Mouse (Mus musculus) embryonic facial prominence, embryonic 11.5 days (tissue): ENCODE data around the gene Cplx3. TPM values are rescaled to one million over a fixed set of nuclear protein-coding genes. Genes with fewer than 3 reads are reported as not detected.
A peak's percentile ranks its signal among the peaks of the same experiment; 100 is the strongest.

Experiments
- ATAC-seq: fragments of 200-750 bp; cut with Nextera tagmentation; replicated peaks from 2 replicates; pipeline ENCODE4 v1.8.0; 2017; ENCODE audit warnings: low read depth; ENCODE audit not compliant: insufficient number of reproducible peaks, low FRiP score, low TSS enrichment
- DNase-seq: peaks from one replicate; pipeline ENCODE4 v3.0.0-alpha.2; 2015; ENCODE audit warnings: low spot score
- H3K27ac ChIP-seq: fragments of 300-500 bp; sonication (generic); replicated peaks from 2 replicates; pipeline ENCODE4 v1.5.1; 2014; ENCODE audit warnings: mild to moderate bottlenecking, low read depth, low read length, control low read depth
- H3K27me3 ChIP-seq: fragments of 300-500 bp; sonication (generic); 2 replicates; pipeline ENCODE4 v1.6.1; 2014; ENCODE audit warnings: mild to moderate bottlenecking, low read length, moderate library complexity, mixed read lengths; ENCODE audit not compliant: control insufficient read depth, insufficient read depth
- H3K36me3 ChIP-seq: fragments of 300-500 bp; sonication (generic); replicated peaks from 2 replicates; pipeline ENCODE4 v1.6.1; 2014; ENCODE audit warnings: low read depth, mild to moderate bottlenecking, low read length, moderate library complexity, mixed read lengths; ENCODE audit not compliant: control insufficient read depth, insufficient read depth
- H3K4me1 ChIP-seq: fragments of 300-500 bp; sonication (generic); 2 replicates; pipeline ENCODE4 v1.6.1; 2014; ENCODE audit warnings: low read length, mixed read lengths; ENCODE audit not compliant: control insufficient read depth, insufficient read depth
- H3K4me2 ChIP-seq: fragments of 300-500 bp; sonication (generic); 2 replicates; pipeline ENCODE4 v1.6.1; 2014; ENCODE audit warnings: low read depth, mild to moderate bottlenecking, control low read depth, low read length, moderate library complexity
- H3K4me3 ChIP-seq: fragments of 300-500 bp; sonication (generic); 2 replicates; pipeline ENCODE4 v1.5.1; 2014; ENCODE audit warnings: low read depth, low read length, control low read depth
- H3K9ac ChIP-seq: fragments of 300-500 bp; sonication (generic); replicated peaks from 2 replicates; pipeline ENCODE4 v1.6.1; 2014; ENCODE audit warnings: mild to moderate bottlenecking, control low read depth, low read length
- H3K9me3 ChIP-seq: fragments of 300-500 bp; sonication (generic); replicated peaks from 2 replicates; pipeline ENCODE4 v1.6.1; 2016; ENCODE audit warnings: mild to moderate bottlenecking, low read length, inconsistent platforms, mixed read lengths; ENCODE audit not compliant: control insufficient read depth
- WGBS: fragments of 180-500 bp; shearing (Covaris S2); extraction: QIAGEN DNeasy Blood & Tissue Kit; methylation state at CpG from one replicate; pipeline ENCODE4 v1.1.7; 2014; 5-methylcytosine and 5-hydroxymethylcytosine counted together
- polyA plus RNA-seq: library from polyadenylated mRNA; unstranded; fragments of >200 nt; fragmentation: Nextera tagmentation; extraction: Ambion mirVana; gene quantifications from 2 replicates; pipeline ENCODE4 v1.2.1, GENCODE M21; 2014

Cplx3 gene
- polyA plus RNA-seq = 0.81 and 1.3 TPM in 2 replicates

DNA sequence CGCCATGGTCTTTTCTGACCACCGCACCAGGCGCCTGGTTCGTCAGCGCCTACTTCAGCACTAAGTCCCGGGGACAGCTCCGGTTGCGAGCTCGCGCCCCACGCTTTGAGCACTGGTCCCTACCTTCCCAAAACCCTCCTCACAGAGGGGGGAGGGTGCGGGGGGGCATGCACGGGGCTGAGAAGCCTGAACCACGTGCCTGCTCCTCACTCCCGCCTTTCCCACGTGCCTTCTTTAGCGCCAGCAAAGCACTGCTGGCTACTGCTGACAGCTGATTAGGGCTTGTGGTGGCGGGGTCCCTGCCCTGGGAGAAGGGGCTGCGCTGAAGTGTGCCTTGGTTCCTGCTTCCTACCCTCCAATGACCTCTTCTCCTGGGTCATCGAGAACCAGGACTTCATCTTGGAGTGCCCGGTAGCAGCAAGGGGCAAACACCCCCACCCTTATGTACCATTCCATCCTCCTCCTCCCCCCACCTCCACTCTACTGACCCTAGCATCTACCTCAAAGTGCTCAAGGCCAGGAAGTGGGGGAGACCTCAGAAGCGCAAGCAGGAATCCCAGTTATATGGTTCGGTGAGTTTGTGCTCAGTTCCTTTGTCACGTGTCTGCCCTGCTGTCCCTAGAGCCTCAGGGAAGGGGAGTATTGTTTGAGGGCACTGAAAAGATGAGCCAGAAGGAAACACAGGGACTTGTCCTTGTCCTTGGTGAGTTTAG lies at the start of gene Cplx3:
Gene Cplx3 (minus strand): TSS at position 143 of the 713 bp plus-strand sequence.
- Histone ChIP-seq H3K27ac (no peak within 1 kb of the TSS), H3K27me3 (no peaks in the 10 kb centered on the region), H3K36me3 (no peaks in the 10 kb centered on the region), H3K9me3 (no peaks in the 10 kb centered on the region), H3K9ac (no peak within 1 kb of the TSS), H3K4me3 (no peak within 1 kb of the TSS), H3K4me1 (peaks cover 3% of the 10 kb centered on the region; the same call in 1 of the 2 replicates), H3K4me2 (peak within 1 kb of the TSS; percentile 25)
- 8% methylated on average over 24 of the region's 24 CpGs for WGBS
- DNase-seq (peak; percentile 83), ATAC-seq (peak; percentile 70)

DNA sequence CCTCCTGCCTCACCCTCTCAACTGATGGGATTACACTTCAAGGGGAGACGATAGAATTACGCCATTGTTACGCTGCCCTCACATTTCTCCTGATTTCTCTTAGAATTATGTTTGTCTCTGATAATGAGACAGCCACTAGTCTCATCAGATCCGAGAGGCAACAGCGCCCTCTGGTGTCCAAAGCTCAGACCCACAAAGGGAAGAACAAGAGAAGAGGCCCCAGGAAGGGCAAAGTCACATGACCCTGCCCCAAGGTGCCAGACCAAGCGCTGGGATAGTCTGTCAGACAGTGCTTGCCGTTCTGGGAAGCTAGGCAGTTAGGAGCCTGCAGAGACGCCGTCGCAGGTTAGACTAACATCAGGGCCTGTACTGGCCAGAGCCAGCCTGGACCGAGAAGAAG lies 49.7 kb upstream of the Cplx3 start:
- Histone ChIP-seq H3K9ac (peak overlapping the region; percentile 22; the same call in 1 of the 2 replicates), H3K27me3 (peaks cover 5% of the 10 kb centered on the region; the same call in 1 of the 2 replicates), H3K9me3 (no peaks in the 10 kb centered on the region), H3K36me3 (no peaks in the 10 kb centered on the region), H3K4me1 (no peaks in the 10 kb centered on the region), H3K4me3 (no peak overlapping the region), H3K4me2 (peak overlapping the region; percentile 34; the same call in 1 of the 2 replicates), H3K27ac (no peak overlapping the region)
- ATAC-seq = peak; percentile 70
- peak; percentile 97 for DNase-seq
- 2% methylated on average over 11 of the region's 11 CpGs for WGBS

DNA sequence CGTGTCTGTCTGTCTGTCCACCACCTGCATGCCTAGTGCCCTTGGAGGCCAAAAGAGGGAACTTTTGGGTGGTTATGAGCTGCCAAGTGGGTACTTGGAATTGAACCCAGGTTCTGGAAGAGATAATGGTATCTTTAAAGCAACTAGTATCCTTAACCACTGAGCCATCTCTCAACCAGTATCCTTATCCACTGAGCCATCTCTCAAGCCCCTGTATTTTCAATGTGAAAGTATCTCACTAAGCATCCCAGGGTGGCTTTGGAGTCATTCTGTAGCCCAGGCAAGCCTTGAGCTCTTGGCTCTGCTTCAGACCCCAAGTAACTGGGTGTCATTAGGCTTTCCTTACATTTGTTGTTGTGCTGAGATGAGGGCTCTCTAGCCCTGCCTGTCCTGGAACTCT lies 48.9 kb upstream of the Cplx3 start:
- no peak overlapping the region for H3K9ac ChIP-seq
- 97% methylated on average over 1 of the region's 1 CpGs for WGBS
- DNase-seq (no peak), ATAC-seq (no peak)
- H3K9me3 ChIP-seq = no peaks in the 10 kb centered on the region
- no peak overlapping the region for H3K4me2 ChIP-seq
- no peak overlapping the region for H3K4me3 ChIP-seq
- H3K27me3 ChIP-seq = peaks cover 5% of the 10 kb centered on the region; the same call in 1 of the 2 replicates
- H3K27ac ChIP-seq = no peak overlapping the region
- no peaks in the 10 kb centered on the region for H3K4me1 ChIP-seq
- H3K36me3 ChIP-seq = no peaks in the 10 kb centered on the region

DNA sequence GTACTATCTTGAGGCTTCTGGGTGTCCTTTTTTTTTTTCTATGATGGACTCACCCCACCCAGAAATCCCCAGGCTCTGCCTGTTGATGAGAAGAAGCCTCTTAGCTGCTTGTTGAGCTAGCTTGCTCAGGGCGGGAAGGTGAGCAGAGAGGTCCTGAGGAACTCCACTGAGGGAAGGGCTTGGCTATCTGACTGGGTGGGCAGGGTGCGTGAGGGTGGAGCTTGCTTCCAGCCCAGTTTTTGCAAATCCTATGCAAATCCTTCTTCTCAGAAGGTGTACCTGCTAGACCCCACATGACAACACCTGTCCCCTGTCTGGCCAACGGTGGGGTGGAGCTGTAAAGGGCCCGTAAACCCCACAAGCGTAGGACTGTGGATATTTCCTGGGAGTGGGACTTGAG lies 47.2 kb upstream of the Cplx3 start, which contains the start of gene Csk:
Gene Csk (minus strand): TSS at position 349 of the 400 bp plus-strand sequence.
- Histone ChIP-seq H3K9ac (no peak within 1 kb of the TSS), H3K4me1 (no peaks in the 10 kb centered on the region), H3K4me3 (no peak within 1 kb of the TSS), H3K4me2 (no peak within 1 kb of the TSS), H3K36me3 (no peaks in the 10 kb centered on the region), H3K27ac (no peak within 1 kb of the TSS; the same call in 1 of the 2 replicates), H3K9me3 (no peaks in the 10 kb centered on the region), H3K27me3 (peaks cover 5% of the 10 kb centered on the region; the same call in 1 of the 2 replicates)
- ATAC-seq (no peak), DNase-seq (no peak)
- 44% methylated on average over 5 of the region's 5 CpGs for WGBS

DNA sequence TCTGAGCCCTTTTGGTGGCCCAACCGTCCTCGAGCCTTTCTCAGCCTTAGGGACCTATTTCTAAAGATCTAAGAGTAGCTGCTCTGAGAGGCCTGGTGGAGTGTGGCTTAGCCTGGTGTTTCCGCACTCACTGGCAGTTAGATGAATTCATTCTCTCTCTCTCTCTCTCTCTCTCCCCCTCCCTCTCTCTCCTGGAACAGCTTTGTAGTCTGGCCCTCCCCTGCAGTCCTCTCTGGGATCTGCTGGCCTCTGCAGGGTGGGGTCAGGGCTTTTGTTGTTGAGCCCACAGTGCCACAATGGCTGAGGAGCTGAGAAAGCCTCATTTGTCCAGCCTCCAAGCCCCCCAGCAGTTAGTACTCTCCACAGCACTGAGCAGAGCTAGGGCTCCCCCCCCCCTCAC lies 46.8 kb upstream of the Cplx3 start:
- no peak overlapping the region; the same call in 1 of the 2 replicates for H3K27ac ChIP-seq
- peaks cover 5% of the 10 kb centered on the region; the same call in 1 of the 2 replicates for H3K27me3 ChIP-seq
- H3K9me3 ChIP-seq = no peaks in the 10 kb centered on the region
- no peaks in the 10 kb centered on the region for H3K4me1 ChIP-seq
- WGBS = 34% methylated on average over 3 of the region's 3 CpGs
- no peak overlapping the region for H3K9ac ChIP-seq
- no peak overlapping the region for H3K4me3 ChIP-seq
- no peak overlapping the region for H3K4me2 ChIP-seq
- no peak for ATAC-seq
- H3K36me3 ChIP-seq = no peaks in the 10 kb centered on the region
- DNase-seq = no peak

DNA sequence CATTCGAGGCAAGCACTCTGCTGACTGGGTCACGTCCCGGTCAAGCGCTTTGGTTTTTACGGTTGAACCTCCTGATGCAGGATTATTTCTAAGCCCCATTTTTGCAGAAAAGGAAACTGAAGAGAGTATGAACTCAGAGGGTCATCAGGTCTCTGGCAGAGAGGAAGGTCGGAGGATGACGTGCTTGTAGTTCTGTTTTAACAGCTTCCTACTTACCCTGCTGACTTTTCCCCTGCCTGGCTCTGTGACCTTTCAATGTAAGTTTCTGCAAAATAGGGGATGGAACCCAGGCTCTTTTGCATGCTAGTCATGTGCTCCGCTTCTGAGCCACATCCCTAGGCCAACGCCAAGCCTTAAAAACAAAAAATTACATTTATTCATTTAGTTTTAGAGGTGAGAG lies 46.3 kb upstream of the Cplx3 start:
- DNase-seq = no peak
- ATAC-seq = no peak
- H3K4me3 ChIP-seq = no peak overlapping the region
- H3K9me3 ChIP-seq = no peaks in the 10 kb centered on the region
- H3K4me1 ChIP-seq = no peaks in the 10 kb centered on the region
- H3K36me3 ChIP-seq = no peaks in the 10 kb centered on the region
- H3K9ac ChIP-seq = no peak overlapping the region
- H3K27me3 ChIP-seq = peaks cover 5% of the 10 kb centered on the region; the same call in 1 of the 2 replicates
- no peak overlapping the region for H3K27ac ChIP-seq
- 65% methylated on average over 9 of the region's 9 CpGs for WGBS
- no peak overlapping the region for H3K4me2 ChIP-seq

DNA sequence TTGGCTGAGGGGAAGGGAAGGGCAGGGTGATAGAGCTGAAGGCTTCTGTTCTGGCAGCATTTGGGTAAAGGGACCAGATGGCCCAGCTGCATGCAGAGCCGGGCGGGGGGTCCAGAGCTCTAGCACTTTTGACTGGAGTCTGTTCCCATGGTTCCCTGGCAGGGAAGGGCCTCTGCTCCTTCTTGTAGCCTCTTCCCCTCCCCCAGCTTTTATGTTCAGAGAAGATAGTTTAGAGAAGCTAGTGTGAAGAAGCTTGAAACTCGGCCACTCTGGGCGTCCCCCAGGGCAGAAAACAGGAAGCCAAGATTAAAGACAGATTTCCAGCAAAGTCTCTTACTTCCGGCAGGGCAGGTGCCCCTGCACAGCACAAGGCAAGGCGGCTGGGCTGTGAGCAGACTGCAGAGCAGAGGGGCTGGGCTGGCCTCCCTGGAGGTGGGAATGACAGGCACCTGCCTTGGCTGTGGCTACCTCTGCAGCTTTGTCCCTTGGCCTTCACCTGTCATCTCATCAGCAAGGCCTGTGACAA lies 44.8 kb upstream of the Cplx3 start:
- Histone ChIP-seq H3K27me3 (peaks cover 5% of the 10 kb centered on the region; the same call in 1 of the 2 replicates), H3K9ac (peak overlapping the region; percentile 25; the same call in 1 of the 2 replicates), H3K36me3 (no peaks in the 10 kb centered on the region), H3K4me1 (no peaks in the 10 kb centered on the region), H3K27ac (no peak overlapping the region), H3K9me3 (no peaks in the 10 kb centered on the region), H3K4me2 (no peak overlapping the region), H3K4me3 (no peak overlapping the region)
- WGBS = 13% methylated on average over 6 of the region's 6 CpGs
- no peak for ATAC-seq
- DNase-seq = peak; percentile 56
